Mouse (Mus musculus) MEL (cell line): ENCODE measurements around the gene Aak1. TPM values are rescaled to one million over a fixed set of nuclear protein-coding genes. Genes with fewer than 3 reads are reported as not detected.

Experiments used
- DNase-seq: peaks from one replicate; pipeline ENCODE4 v3.0.0; 2011; ENCODE audit warnings: low read depth, low spot score
- H3K27ac ChIP-seq: 2 replicates; pipeline ENCODE4 v1.5.1; 2012; ENCODE audit warnings: low read depth, mild to moderate bottlenecking, control low read depth, low read length, moderate library complexity; ENCODE audit not compliant: control insufficient read depth
- H3K27me3 ChIP-seq, 2 experiments: fragments of 150-350 bp in 1 of 2; sonication (generic) in 1 of 2; 2 replicates each; pipeline ENCODE4 v1.6.1; 2012; ENCODE audit warnings: low read length in 2 of 2, mild to moderate bottlenecking in 2 of 2, improper control_type of control experiment in 1 of 2, moderate library complexity in 1 of 2; ENCODE audit not compliant: insufficient read depth in 2 of 2, control insufficient read depth in 1 of 2
- H3K36me3 ChIP-seq, 2 experiments: 2 replicates each; pipeline ENCODE4 v1.6.1; 2012 to 2014; ENCODE audit warnings: low read length in 2 of 2, improper control_type of control experiment in 1 of 2, inconsistent platforms in 1 of 2, mild to moderate bottlenecking in 1 of 2; ENCODE audit not compliant: insufficient read depth in 2 of 2, control insufficient read depth in 1 of 2
- H3K4me1 ChIP-seq, 2 experiments: fragments of 150-350 bp in 1 of 2; sonication (generic) in 1 of 2; 2 replicates each; pipeline ENCODE4 v1.6.1; 2012; ENCODE audit warnings: low read length in 2 of 2, improper control_type of control experiment in 1 of 2, mild to moderate bottlenecking in 1 of 2; ENCODE audit not compliant: insufficient read depth in 2 of 2, control insufficient read depth in 1 of 2
- H3K4me3 ChIP-seq, 2 experiments: fragments of 150-350 bp in 1 of 2; sonication (generic) in 1 of 2; 2 replicates each; pipeline ENCODE4 v1.5.1; 2012; ENCODE audit warnings: low read depth in 2 of 2, low read length in 2 of 2, mild to moderate bottlenecking in 2 of 2, moderate library complexity in 2 of 2, control low read depth in 1 of 2, improper control_type of control experiment in 1 of 2; ENCODE audit not compliant: control insufficient read depth in 1 of 2, insufficient read depth in 1 of 2
- H3K79me2 ChIP-seq: 2 replicates; pipeline ENCODE4 v1.6.1; 2012; ENCODE audit warnings: mild to moderate bottlenecking, low read length, moderate library complexity; ENCODE audit not compliant: control insufficient read depth, poor library complexity, insufficient read depth
- H3K9ac ChIP-seq: 2 replicates; pipeline ENCODE4 v1.6.1; 2012; ENCODE audit warnings: low read depth, mild to moderate bottlenecking, control low read depth, low read length, moderate library complexity; ENCODE audit not compliant: control insufficient read depth, poor library complexity, severe bottlenecking
- H3K9me3 ChIP-seq: fragments of 150-350 bp; sonication (generic); replicated peaks from 2 replicates; pipeline ENCODE4 v1.6.1; 2012; ENCODE audit warnings: mild to moderate bottlenecking, low read length, improper control_type of control experiment, moderate library complexity; ENCODE audit not compliant: insufficient read depth
- BHLHE40 ChIP-seq: IDR thresholded peaks from 2 replicates; pipeline ENCODE4 v1.6.1; 2012; ENCODE audit warnings: low read depth, mild to moderate bottlenecking, inconsistent platforms, low read length, improper control_type of control experiment, borderline replicate concordance
- E2F4 ChIP-seq: IDR thresholded peaks from 2 replicates; pipeline ENCODE4 v1.6.1; 2011; ENCODE audit warnings: low read depth, low read length, improper control_type of control experiment, borderline replicate concordance
- ELF1 ChIP-seq: IDR thresholded peaks from 2 replicates; pipeline ENCODE4 v1.6.1; 2014; ENCODE audit warnings: low read depth, mild to moderate bottlenecking, inconsistent platforms, low read length, improper control_type of control experiment, moderate library complexity
- EP300 ChIP-seq, 2 experiments: IDR thresholded peaks; 2 replicates each; pipeline ENCODE4 v1.6.1; 2011; ENCODE audit warnings: improper control_type of control experiment in 2 of 2, low read length in 2 of 2, low read depth in 1 of 2, mild to moderate bottlenecking in 1 of 2
- ETS1 ChIP-seq: IDR thresholded peaks from 2 replicates; pipeline ENCODE4 v1.6.1; 2012; ENCODE audit warnings: low read depth, mild to moderate bottlenecking, inconsistent platforms, low read length, improper control_type of control experiment, moderate library complexity
- GATA1 ChIP-seq: IDR thresholded peaks from 2 replicates; pipeline ENCODE4 v1.6.1; 2011; ENCODE audit warnings: low read depth, low read length, improper control_type of control experiment
- HCFC1 ChIP-seq: IDR thresholded peaks from 2 replicates; pipeline ENCODE4 v1.6.1; 2012; ENCODE audit warnings: low read depth, mild to moderate bottlenecking, inconsistent platforms, low read length, improper control_type of control experiment, moderate library complexity
- JUND ChIP-seq: IDR thresholded peaks from 2 replicates; pipeline ENCODE4 v1.6.1; 2011; ENCODE audit warnings: low read depth, mild to moderate bottlenecking, improper control_type of control experiment, low read length
- KAT2A ChIP-seq: conservative IDR thresholded peaks from 2 replicates; pipeline ENCODE4 v1.6.1; 2012; ENCODE audit warnings: low read depth, low read length, improper control_type of control experiment, inconsistent platforms
- MAX ChIP-seq: IDR thresholded peaks from 2 replicates; pipeline ENCODE4 v1.6.1; 2011; ENCODE audit warnings: low read length, improper control_type of control experiment
- MXI1 ChIP-seq: IDR thresholded peaks from 2 replicates; pipeline ENCODE4 v1.6.1; 2011; ENCODE audit warnings: mild to moderate bottlenecking, low read depth, low read length, improper control_type of control experiment
- MYB ChIP-seq: IDR thresholded peaks from 2 replicates; pipeline ENCODE4 v1.6.1; 2011; ENCODE audit warnings: mild to moderate bottlenecking, low read depth, low read length, improper control_type of control experiment
- MYC ChIP-seq: IDR thresholded peaks from 2 replicates; pipeline ENCODE4 v1.6.1; 2011; ENCODE audit warnings: low read depth, mild to moderate bottlenecking, low read length, improper control_type of control experiment, moderate library complexity
- NELFE ChIP-seq: IDR thresholded peaks from 2 replicates; pipeline ENCODE4 v1.6.1; 2011; ENCODE audit warnings: low read depth, low read length, improper control_type of control experiment
- NRF1 ChIP-seq: IDR thresholded peaks from 2 replicates; pipeline ENCODE4 v1.6.1; 2014; ENCODE audit warnings: low read depth, mild to moderate bottlenecking, inconsistent platforms, low read length, improper control_type of control experiment, moderate library complexity; ENCODE audit not compliant: poor library complexity, insufficient read depth, severe bottlenecking
- POLR2AphosphoS2 ChIP-seq: IDR thresholded peaks from 2 replicates; pipeline ENCODE4 v1.6.1; 2011; ENCODE audit warnings: low read length, improper control_type of control experiment
- POLR2AphosphoS5 ChIP-seq: IDR thresholded peaks from 2 replicates; pipeline ENCODE4 v1.6.1; 2012; ENCODE audit warnings: low read depth, borderline replicate concordance, mild to moderate bottlenecking, inconsistent platforms, low read length, moderate library complexity, mixed read lengths
- RAD21 ChIP-seq: IDR thresholded peaks from 2 replicates; pipeline ENCODE4 v1.6.1; 2011; ENCODE audit warnings: mild to moderate bottlenecking, low read depth, low read length, improper control_type of control experiment
- RCOR1 ChIP-seq: IDR thresholded peaks from 2 replicates; pipeline ENCODE4 v1.6.1; 2012; ENCODE audit warnings: low read depth, mild to moderate bottlenecking, inconsistent platforms, low read length, improper control_type of control experiment
- SIN3A ChIP-seq: IDR thresholded peaks from 2 replicates; pipeline ENCODE4 v1.6.1; 2012; ENCODE audit warnings: low read length, improper control_type of control experiment, inconsistent platforms
- TAL1 ChIP-seq: IDR thresholded peaks from 2 replicates; pipeline ENCODE4 v1.6.1; 2012; ENCODE audit warnings: mild to moderate bottlenecking, inconsistent platforms, low read length, moderate library complexity, mixed read lengths
- TBP ChIP-seq: IDR thresholded peaks from 2 replicates; pipeline ENCODE4 v1.8.0; 2011; ENCODE audit warnings: low read depth, low read length, improper control_type of control experiment
- TCF12 ChIP-seq: IDR thresholded peaks from 2 replicates; pipeline ENCODE4 v1.6.1; 2014; ENCODE audit warnings: low read depth, mild to moderate bottlenecking, inconsistent platforms, low read length, improper control_type of control experiment, moderate library complexity
- USF1 ChIP-seq: IDR thresholded peaks from 2 replicates; pipeline ENCODE4 v1.6.1; 2014; ENCODE audit warnings: low read depth, mild to moderate bottlenecking, inconsistent platforms, low read length, improper control_type of control experiment, moderate library complexity
- ZC3H11A ChIP-seq: IDR thresholded peaks from 2 replicates; pipeline ENCODE4 v1.6.1; 2012; ENCODE audit warnings: low read depth, mild to moderate bottlenecking, inconsistent platforms, low read length, improper control_type of control experiment
- ZMIZ1 ChIP-seq: IDR thresholded peaks from 2 replicates; pipeline ENCODE4 v1.6.1; 2012; ENCODE audit warnings: low read depth, mild to moderate bottlenecking, inconsistent platforms, low read length, improper control_type of control experiment, moderate library complexity
- ZNF384 ChIP-seq: IDR thresholded peaks from 2 replicates; pipeline ENCODE4 v1.6.1; 2012; ENCODE audit warnings: low read depth, mild to moderate bottlenecking, inconsistent platforms, low read length, improper control_type of control experiment
- polyA plus RNA-seq, 2 experiments: library from polyadenylated mRNA; stranded (reverse) in 1 of 2; unstranded in 1 of 2; fragments of >175 nt in 1 of 2; fragments of >200 nt in 1 of 2; gene quantifications; 2 replicates each; pipeline versions ENCODE4 v1.2.1 to v1.2.4; 2012; ENCODE audit warnings: low replicate concordance in 2 of 2, low read depth in 1 of 2; ENCODE audit not compliant: insufficient read length in 2 of 2, insufficient read depth in 1 of 2, missing spikeins in 1 of 2
- total RNA-seq: library from RNA; depleted of rRNA; stranded (reverse); fragments of 300-350 nt; gene quantifications from 2 replicates; pipeline ENCODE4 v1.2.3, GENCODE M21; 2012

Gene Aak1
- total and polyA plus RNA-seq, 3 experiments, result 6.4 to 353 (median 25.4) TPM

GRCm38 (mm10) chr6:87042004-87042336 is 192.7 kb downstream of the Aak1 start:
- peaks cover 3 to 36% of the 10 kb centered on the region in 2 experiments; a peak in 3 of 4 replicates for H3K36me3 ChIP-seq
- TF ChIP-seq SIN3A, result peak; percentile 42
- peak; percentile 74 for TF ChIP-seq ETS1
- TF ChIP-seq RAD21, result no peak
- peak in 1 of 2 experiments; percentile 66; a peak in 2 of 4 replicates for TF ChIP-seq EP300 (IDR thresholded peaks at IDR 0.05; ENCODE audit: low read depth in 1 of 2, low read length in 2 of 2)
- TF ChIP-seq ZC3H11A, result no peak
- no peak; the same call in 1 of the 2 replicates for TF ChIP-seq MAX
- TF ChIP-seq NRF1, result no peak; the same call in 1 of the 2 replicates
- TF ChIP-seq NELFE, result no peak
- 0 out of 2 replicates have a peak, but pooled peaks have one; percentile 22 for TF ChIP-seq TCF12
- no peak for TF ChIP-seq JUND
- TF ChIP-seq TAL1, result peak; percentile 10; the same call in 1 of the 2 replicates
- TF ChIP-seq ZNF384, result no peak
- TF ChIP-seq POLR2AphosphoS5, result no peak
- no peak for TF ChIP-seq E2F4
- TF ChIP-seq USF1, result peak; percentile 17; the same call in 1 of the 2 replicates
- TF ChIP-seq HCFC1, result no peak
- no peak for TF ChIP-seq RCOR1
- no peak for TF ChIP-seq ELF1
- peak; percentile 82; the same call in 1 of the 2 replicates for TF ChIP-seq TBP
- TF ChIP-seq ZMIZ1, result peak; percentile 7; the same call in 1 of the 2 replicates
- TF ChIP-seq GATA1, result peak; percentile 73
- TF ChIP-seq MYB, result peak; percentile 56; the same call in 1 of the 2 replicates
- no peak for TF ChIP-seq MXI1
- TF ChIP-seq POLR2AphosphoS2, result no peak
- no peak for TF ChIP-seq MYC
- TF ChIP-seq KAT2A, result no peak
- no peak for TF ChIP-seq BHLHE40
- no peaks in the 10 kb centered on the region for H3K9me3 ChIP-seq
- H3K27ac ChIP-seq, result peak overlapping the region; percentile 98
- H3K79me2 ChIP-seq, result peaks cover 27% of the 10 kb centered on the region
- H3K4me1 ChIP-seq, result peaks cover 17 to 34% of the 10 kb centered on the region in 2 experiments
- H3K27me3 ChIP-seq, result no peaks in the 10 kb centered on the region
- H3K9ac ChIP-seq, result peak overlapping the region; percentile 88
- DNase-seq, result no peak
- peak overlapping the region; percentile 52 to 99 for H3K4me3 ChIP-seq
